Mouse (Mus musculus): ENCODE measurements around the gene Rtn4ip1. TPM values are rescaled to one million over a fixed set of nuclear protein-coding genes. Genes with fewer than 3 reads are reported as not detected.

The Rtn4ip1 gene
- polyA plus RNA-seq, 1 experiment from 2014 or later, result 15.3 TPM

DNA sequence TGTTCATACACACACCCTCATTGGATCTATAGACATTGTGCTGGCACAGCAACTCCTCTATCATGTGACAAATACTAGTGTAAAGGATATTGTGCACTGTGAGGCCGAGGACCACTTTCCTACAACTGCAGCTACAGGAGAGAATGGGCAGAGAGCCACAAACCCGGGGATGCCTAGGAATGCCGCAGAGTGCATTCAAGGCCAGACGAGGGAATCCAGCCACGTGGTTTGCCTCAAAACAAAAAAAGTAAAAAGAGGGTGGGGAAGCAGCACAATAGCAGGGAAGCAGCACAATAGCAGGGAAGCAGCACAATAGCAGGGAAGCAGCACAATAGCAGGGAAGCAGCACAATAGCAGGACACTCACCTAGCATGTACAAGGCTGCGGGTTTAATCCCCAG, 91.6 kb downstream of the Rtn4ip1 start:
- Histone ChIP-seq H3K27me3 (ENCODE audit: control insufficient read depth, insufficient read depth, low read length) (no peaks in the 10 kb centered on the region), H3K9me3 (ENCODE audit: control insufficient read depth, low read length) (no peaks in the 10 kb centered on the region), H3K36me3 (ENCODE audit: control insufficient read depth, insufficient read depth, low read length) (no peaks in the 10 kb centered on the region), H3K27ac (ENCODE audit: low read depth, low read length) (no peak overlapping the region), H3K4me3 (ENCODE audit: low read depth, low read length) (no peak overlapping the region), H3K9ac (replicated peaks; ENCODE audit: low read depth, low read length) (no peak overlapping the region), H3K4me2 (ENCODE audit: low read depth, low read length) (no peak overlapping the region), H3K4me1 (ENCODE audit: control insufficient read depth, insufficient read depth, low read length) (no peaks in the 10 kb centered on the region)
- 11% methylated on average over 6 of the region's 6 CpGs for WGBS
- no peak for ATAC-seq (ENCODE audit: low read depth)

DNA sequence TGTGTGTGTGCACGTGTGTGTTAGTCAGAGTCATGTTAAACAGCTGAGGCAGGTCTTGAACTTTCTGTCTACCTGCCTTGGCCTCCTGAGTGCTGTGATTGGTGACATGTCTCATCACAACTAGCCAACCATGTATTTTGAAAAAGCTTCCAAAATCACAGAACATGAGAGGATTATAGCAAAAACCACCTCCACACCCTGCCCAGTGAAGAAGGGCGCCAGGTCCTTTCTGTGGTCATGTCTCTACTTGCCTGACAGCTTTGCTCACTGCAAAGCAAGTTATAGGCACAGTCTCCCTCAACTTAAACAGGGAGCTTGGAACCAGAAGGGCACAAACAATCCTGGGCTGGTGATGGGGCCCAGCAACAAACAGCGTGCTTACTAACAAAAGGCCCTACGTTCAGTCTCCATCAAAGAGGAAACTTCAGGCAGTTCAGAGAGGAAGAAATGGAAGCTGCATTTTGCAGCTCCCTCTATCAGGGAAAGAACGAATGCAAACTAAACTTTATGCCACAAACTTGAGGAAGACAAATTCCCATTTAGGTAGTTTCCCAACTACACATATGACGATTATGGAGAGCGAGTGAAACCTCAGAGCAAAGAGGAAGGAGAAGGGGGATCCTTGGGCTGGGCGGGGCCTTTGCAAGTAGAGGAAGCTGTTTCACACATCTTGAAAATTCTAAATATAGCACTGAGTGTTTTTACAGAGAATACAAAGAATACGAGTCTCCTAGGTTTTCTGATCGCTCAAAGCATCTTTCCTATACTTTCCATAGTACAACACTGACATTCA, 94.4 kb downstream of the Rtn4ip1 start:
- Histone ChIP-seq H3K36me3 (ENCODE audit: control insufficient read depth, insufficient read depth, low read length) (no peaks in the 10 kb centered on the region), H3K4me2 (ENCODE audit: low read depth, low read length) (no peak overlapping the region), H3K4me1 (ENCODE audit: control insufficient read depth, insufficient read depth, low read length) (no peaks in the 10 kb centered on the region), H3K4me3 (ENCODE audit: low read depth, low read length) (no peak overlapping the region), H3K9me3 (ENCODE audit: control insufficient read depth, low read length) (no peaks in the 10 kb centered on the region), H3K9ac (replicated peaks; ENCODE audit: low read depth, low read length) (no peak overlapping the region), H3K27ac (ENCODE audit: low read depth, low read length) (no peak overlapping the region), H3K27me3 (ENCODE audit: control insufficient read depth, insufficient read depth, low read length) (no peaks in the 10 kb centered on the region)
- 81% methylated on average over 10 of the region's 10 CpGs for WGBS
- no peak for ATAC-seq (ENCODE audit: low read depth)

DNA sequence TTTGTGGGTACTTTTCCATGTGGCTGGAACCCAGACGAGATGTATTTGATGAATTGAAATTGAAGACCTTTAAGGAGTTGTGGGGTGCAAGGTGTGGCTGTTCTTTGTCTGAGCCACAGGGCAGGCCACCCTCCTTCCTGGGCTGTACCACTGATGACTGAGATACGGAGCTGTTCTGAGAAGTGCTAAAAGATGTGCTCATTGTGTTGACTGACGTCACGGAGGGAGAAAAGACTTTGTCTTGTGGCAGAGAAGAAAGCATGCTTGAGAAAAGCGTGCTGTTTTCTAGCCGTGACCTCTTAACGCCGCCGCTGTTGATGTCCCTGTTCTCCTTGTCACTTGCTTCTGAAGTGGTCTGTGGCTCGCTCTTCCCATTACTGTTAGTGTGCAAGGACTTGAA, 95.7 kb downstream of the Rtn4ip1 start:
- ATAC-seq (ENCODE audit: low read depth), result no peak

DNA sequence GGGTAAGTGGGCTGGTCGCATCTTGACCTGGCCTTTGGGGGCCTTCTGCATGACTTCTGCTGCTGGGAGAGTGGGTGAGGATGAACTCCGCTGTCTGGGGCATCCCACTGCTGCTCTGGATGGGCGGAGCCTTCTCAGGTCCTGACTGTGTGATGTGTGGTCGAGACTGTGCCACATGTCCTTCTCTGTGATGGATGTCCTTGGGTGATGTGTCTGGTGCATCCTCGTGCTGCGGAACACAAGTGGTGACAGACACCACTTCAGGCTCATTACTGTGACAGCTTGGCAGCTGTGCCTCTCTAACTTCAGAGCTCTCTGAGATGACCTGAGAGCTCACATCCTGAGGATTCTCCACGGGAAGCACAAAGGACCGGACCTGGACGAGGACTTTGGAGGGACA, 96.4 kb downstream of the Rtn4ip1 start:
- H3K27me3 ChIP-seq (ENCODE audit: control insufficient read depth, insufficient read depth, low read length), result peaks cover 9% of the 10 kb centered on the region
- H3K9me3 ChIP-seq (ENCODE audit: control insufficient read depth, low read length), result no peaks in the 10 kb centered on the region
- no peak overlapping the region for H3K9ac ChIP-seq (replicated peaks; ENCODE audit: low read depth, low read length)
- H3K4me3 ChIP-seq (ENCODE audit: low read depth, low read length), result no peak overlapping the region
- H3K27ac ChIP-seq (ENCODE audit: low read depth, low read length), result no peak overlapping the region
- ATAC-seq (ENCODE audit: low read depth), result no peak
- H3K36me3 ChIP-seq (ENCODE audit: control insufficient read depth, insufficient read depth, low read length), result no peaks in the 10 kb centered on the region
- no peak overlapping the region for H3K4me2 ChIP-seq (ENCODE audit: low read depth, low read length)
- 68% methylated on average over 9 of the region's 9 CpGs for WGBS
- H3K4me1 ChIP-seq (ENCODE audit: control insufficient read depth, insufficient read depth, low read length), result no peaks in the 10 kb centered on the region

More for the DNA sequence above, 95.7 kb downstream of the Rtn4ip1 start:
- H3K27ac ChIP-seq (ENCODE audit: low read depth, low read length), result no peak overlapping the region
- no peak overlapping the region for H3K9ac ChIP-seq (replicated peaks; ENCODE audit: low read depth, low read length)
- H3K9me3 ChIP-seq (ENCODE audit: control insufficient read depth, low read length), result no peaks in the 10 kb centered on the region
- no peak overlapping the region for H3K4me3 ChIP-seq (ENCODE audit: low read depth, low read length)
- peaks cover 2% of the 10 kb centered on the region for H3K27me3 ChIP-seq (ENCODE audit: control insufficient read depth, insufficient read depth, low read length)
- no peaks in the 10 kb centered on the region for H3K36me3 ChIP-seq (ENCODE audit: control insufficient read depth, insufficient read depth, low read length)
- H3K4me1 ChIP-seq (ENCODE audit: control insufficient read depth, insufficient read depth, low read length), result no peaks in the 10 kb centered on the region
- H3K4me2 ChIP-seq (ENCODE audit: low read depth, low read length), result no peak overlapping the region
- 85% methylated on average over 10 of the region's 10 CpGs for WGBS

DNA sequence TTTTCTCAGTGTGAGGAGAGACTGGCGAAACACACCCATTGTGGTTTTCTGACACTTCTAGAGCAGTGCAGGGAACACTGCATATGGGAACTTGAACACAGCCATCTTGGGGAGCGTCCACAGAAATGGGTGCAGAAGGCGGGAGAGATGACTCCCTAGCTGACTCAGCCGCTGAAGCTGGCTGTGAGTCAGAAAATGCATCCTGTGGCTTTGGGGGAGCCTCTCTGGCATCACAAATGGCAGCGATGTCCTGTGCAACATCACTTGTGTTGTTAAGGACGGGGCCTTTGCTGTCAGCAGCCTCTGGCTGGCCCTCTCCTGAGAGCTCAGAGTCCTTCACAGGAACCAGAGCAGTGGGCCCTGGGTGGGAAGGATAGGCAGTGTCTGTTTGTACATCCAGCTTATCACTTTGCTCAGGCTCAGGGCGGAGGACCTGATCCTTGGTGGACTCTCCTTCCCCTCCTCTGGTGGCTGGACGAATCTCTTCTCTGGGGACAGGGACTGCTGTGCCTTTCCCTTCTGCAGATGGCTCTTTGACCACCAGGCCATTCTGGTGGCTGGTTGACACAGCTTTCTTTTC, 97.0 kb downstream of the Rtn4ip1 start:
- whole genome bisulfite sequencing, result 84% methylated on average over 8 of the region's 8 CpGs
- no peaks in the 10 kb centered on the region for H3K4me1 ChIP-seq (ENCODE audit: control insufficient read depth, insufficient read depth, low read length)
- no peak for ATAC-seq (ENCODE audit: low read depth)
- no peaks in the 10 kb centered on the region for H3K9me3 ChIP-seq (ENCODE audit: control insufficient read depth, low read length)
- no peak overlapping the region for H3K9ac ChIP-seq (replicated peaks; ENCODE audit: low read depth, low read length)
- H3K27ac ChIP-seq (ENCODE audit: low read depth, low read length), result no peak overlapping the region
- no peak overlapping the region for H3K4me2 ChIP-seq (ENCODE audit: low read depth, low read length)
- H3K27me3 ChIP-seq (ENCODE audit: control insufficient read depth, insufficient read depth, low read length), result peaks cover 15% of the 10 kb centered on the region
- H3K36me3 ChIP-seq (ENCODE audit: control insufficient read depth, insufficient read depth, low read length), result no peaks in the 10 kb centered on the region
- H3K4me3 ChIP-seq (ENCODE audit: low read depth, low read length), result no peak overlapping the region

DNA sequence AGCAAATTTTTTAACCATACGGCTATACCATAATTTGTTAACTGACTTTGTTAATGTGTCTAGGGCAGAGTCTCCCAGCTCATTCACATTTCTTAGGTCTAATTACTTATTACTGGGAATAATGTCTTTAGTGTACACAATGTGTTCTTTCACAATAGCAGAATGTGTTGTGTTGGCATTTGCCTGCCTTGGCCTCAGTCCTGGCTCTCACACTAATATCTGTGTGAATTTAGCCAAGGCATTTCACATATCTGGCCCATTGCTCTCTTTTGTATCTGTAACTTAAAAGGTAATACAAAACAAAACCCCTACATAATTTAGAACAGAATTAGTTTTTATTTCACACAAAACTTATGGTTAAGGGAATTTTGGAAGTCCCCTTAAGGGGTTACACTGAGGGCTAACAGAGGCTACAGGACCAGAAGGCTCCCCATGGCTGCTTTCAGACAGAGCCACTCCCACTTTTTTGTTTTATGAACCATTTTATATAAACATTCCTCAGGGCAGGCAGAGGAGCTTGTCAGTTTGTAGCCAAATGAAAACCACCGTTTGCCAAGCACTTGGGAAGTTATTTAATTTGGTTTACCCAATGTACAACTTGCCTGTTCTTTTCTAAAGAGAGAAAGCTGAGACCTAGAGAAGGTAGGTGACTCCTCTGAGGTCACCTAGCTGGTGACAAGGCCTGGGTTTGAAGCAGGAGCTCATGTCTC, 98.7 kb downstream of the Rtn4ip1 start:
- Histone ChIP-seq H3K9me3 (ENCODE audit: control insufficient read depth, low read length) (no peaks in the 10 kb centered on the region), H3K27me3 (ENCODE audit: control insufficient read depth, insufficient read depth, low read length) (peaks cover 27% of the 10 kb centered on the region), H3K27ac (ENCODE audit: low read depth, low read length) (no peak overlapping the region), H3K4me2 (ENCODE audit: low read depth, low read length) (no peak overlapping the region), H3K9ac (replicated peaks; ENCODE audit: low read depth, low read length) (no peak overlapping the region), H3K36me3 (ENCODE audit: control insufficient read depth, insufficient read depth, low read length) (no peaks in the 10 kb centered on the region), H3K4me3 (ENCODE audit: low read depth, low read length) (no peak overlapping the region), H3K4me1 (ENCODE audit: control insufficient read depth, insufficient read depth, low read length) (no peaks in the 10 kb centered on the region)
- 70% methylated on average over 2 of the region's 2 CpGs for whole genome bisulfite sequencing
- no peak for ATAC-seq (ENCODE audit: low read depth)

DNA sequence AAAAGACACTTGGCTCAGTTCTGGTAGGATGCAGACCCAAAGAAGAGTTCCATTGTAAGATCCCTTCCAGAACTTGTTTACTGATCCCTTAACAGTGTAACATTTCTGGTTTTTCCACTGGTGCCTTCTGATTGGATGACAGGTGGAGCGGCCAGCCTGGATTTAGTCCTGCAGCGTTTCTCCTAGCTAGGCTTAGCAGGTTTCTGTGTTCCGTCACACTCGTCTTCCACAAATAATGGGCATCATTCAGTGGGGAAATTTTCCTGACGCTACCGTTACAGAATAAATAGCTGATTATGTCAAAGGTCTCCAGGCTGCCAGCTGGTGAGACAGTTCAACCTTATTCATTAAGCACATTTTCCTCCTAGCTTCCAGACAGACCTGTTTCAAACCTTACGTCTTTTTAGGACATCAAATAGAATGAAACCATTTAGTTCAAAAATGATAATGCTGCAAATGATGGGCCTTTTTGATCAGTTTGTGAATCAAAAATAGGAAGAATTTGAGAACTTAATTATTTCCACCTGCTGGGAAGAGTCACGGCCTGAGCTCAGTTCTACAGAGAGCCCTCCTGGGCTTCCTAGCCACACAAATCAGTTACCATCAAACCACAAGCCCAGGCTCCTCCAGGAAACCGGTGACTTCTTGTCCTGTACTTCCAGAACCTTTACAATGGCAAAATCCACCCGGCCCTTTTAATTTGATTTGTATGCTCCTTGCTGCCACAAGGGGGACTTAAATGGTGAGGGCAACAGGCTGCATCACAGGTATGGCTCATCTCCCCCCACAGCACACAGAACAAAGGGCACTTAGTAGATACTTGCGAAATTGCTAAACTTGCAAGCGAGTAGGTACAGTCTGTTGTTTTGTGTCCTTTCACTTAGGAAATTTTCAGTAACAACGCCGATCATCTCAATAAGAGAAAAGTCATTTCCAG, 100.7 kb downstream of the Rtn4ip1 start:
- 12% methylated on average over 14 of the region's 14 CpGs for WGBS
- Histone ChIP-seq H3K4me3 (ENCODE audit: low read depth, low read length) (no peak overlapping the region), H3K27me3 (ENCODE audit: control insufficient read depth, insufficient read depth, low read length) (peaks cover 35% of the 10 kb centered on the region), H3K4me1 (ENCODE audit: control insufficient read depth, insufficient read depth, low read length) (no peaks in the 10 kb centered on the region), H3K27ac (ENCODE audit: low read depth, low read length) (no peak overlapping the region), H3K9ac (replicated peaks; ENCODE audit: low read depth, low read length) (no peak overlapping the region), H3K4me2 (ENCODE audit: low read depth, low read length) (no peak overlapping the region), H3K9me3 (ENCODE audit: control insufficient read depth, low read length) (no peaks in the 10 kb centered on the region), H3K36me3 (ENCODE audit: control insufficient read depth, insufficient read depth, low read length) (no peaks in the 10 kb centered on the region)
- no peak for ATAC-seq (ENCODE audit: low read depth)

DNA sequence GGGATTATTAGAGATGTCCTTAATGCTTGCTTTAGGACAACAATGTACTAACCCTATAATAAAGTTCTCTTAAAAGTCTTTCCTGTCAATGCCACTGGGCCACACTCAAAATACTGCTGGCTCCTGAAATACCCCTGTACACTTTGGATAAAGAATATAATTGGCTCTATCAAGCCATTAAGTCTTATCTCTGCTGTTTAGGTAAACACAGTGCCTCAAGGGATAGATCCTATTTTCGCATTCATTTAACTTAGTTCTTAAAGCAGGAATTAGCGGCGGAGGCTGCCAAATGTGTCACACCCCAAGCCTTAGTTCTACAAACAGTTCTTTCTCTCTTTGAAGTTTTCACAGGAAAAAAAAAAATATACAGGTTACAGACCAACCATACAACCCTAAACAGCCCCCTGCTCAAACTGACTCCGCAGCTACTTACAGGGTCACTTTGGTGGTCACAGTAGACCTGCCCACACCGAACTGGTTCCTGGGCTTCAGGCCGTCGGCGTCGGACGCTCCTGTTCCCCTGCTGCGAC, 101.5 kb downstream of the Rtn4ip1 start:
- H3K27ac ChIP-seq (ENCODE audit: low read depth, low read length), result no peak overlapping the region
- 0 out of 2 replicates have a peak overlapping the region, but pooled peaks have one; percentile 16 for H3K9ac ChIP-seq (replicated peaks; ENCODE audit: low read depth, low read length)
- peak; percentile 1; the same call in 1 of the 2 replicates for ATAC-seq (ENCODE audit: low read depth)
- peak overlapping the region; percentile 35 for H3K4me3 ChIP-seq (ENCODE audit: low read depth, low read length)
- peak overlapping the region; percentile 51 for H3K4me2 ChIP-seq (ENCODE audit: low read depth, low read length)
- WGBS, result 2% methylated on average over 11 of the region's 11 CpGs
- H3K36me3 ChIP-seq (ENCODE audit: control insufficient read depth, insufficient read depth, low read length), result no peaks in the 10 kb centered on the region
- H3K4me1 ChIP-seq (ENCODE audit: control insufficient read depth, insufficient read depth, low read length), result no peaks in the 10 kb centered on the region
- peaks cover 35% of the 10 kb centered on the region for H3K27me3 ChIP-seq (ENCODE audit: control insufficient read depth, insufficient read depth, low read length)
- H3K9me3 ChIP-seq (ENCODE audit: control insufficient read depth, low read length), result no peaks in the 10 kb centered on the region
